Mouse (Mus musculus): ENCODE measurements around the gene Adamtsl1. TPM values are rescaled to one million over a fixed set of nuclear protein-coding genes. Genes with fewer than 3 reads are reported as not detected.

Adamtsl1 gene
- polyA plus RNA-seq, 1 experiment, result 1.1 TPM

DNA sequence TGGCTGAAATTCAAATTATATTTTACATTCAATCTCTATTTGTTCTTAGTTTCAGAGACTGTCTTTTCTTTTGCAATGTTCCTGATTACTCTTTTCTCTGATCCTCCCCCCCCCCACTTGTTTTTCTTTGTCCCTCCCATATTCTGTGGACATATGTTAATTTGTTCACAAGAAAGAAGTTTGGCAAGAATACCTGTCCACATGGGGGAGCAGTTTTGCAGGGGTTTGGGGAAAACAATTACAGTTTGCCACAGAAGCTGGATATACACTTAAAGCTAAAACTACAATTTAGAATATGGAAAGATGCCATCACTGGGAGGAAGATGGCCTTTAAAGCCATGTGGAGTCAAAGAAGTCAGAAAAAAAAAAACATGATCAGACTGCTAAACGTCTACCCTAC is 532.9 kb downstream of the Adamtsl1 start:
- Histone ChIP-seq H3K27me3 (ENCODE audit: control insufficient read depth, insufficient read depth, low read length) (no peaks in the 10 kb centered on the region), H3K4me1 (replicated peaks; ENCODE audit: control insufficient read depth, insufficient read depth, low read length) (no peaks in the 10 kb centered on the region), H3K36me3 (ENCODE audit: control insufficient read depth, insufficient read depth, low read length) (no peaks in the 10 kb centered on the region), H3K27ac (ENCODE audit: control insufficient read depth, insufficient read depth, low read length) (no peak overlapping the region), H3K4me3 (ENCODE audit: control insufficient read depth, insufficient read depth, low read length) (no peak overlapping the region)
- no peak for DNase-seq
- 89% methylated on average over 1 of the region's 1 CpGs for WGBS
- TF ChIP-seq CTCF (IDR thresholded peaks at IDR 0.05; ENCODE audit: borderline replicate concordance, control insufficient read depth, extremely low read depth, insufficient read depth, low read length, poor library complexity) (no peak), POLR2A (IDR thresholded peaks at IDR 0.05; ENCODE audit: control insufficient read depth, extremely low read depth, insufficient read depth, low read length, poor library complexity) (no peak)

DNA sequence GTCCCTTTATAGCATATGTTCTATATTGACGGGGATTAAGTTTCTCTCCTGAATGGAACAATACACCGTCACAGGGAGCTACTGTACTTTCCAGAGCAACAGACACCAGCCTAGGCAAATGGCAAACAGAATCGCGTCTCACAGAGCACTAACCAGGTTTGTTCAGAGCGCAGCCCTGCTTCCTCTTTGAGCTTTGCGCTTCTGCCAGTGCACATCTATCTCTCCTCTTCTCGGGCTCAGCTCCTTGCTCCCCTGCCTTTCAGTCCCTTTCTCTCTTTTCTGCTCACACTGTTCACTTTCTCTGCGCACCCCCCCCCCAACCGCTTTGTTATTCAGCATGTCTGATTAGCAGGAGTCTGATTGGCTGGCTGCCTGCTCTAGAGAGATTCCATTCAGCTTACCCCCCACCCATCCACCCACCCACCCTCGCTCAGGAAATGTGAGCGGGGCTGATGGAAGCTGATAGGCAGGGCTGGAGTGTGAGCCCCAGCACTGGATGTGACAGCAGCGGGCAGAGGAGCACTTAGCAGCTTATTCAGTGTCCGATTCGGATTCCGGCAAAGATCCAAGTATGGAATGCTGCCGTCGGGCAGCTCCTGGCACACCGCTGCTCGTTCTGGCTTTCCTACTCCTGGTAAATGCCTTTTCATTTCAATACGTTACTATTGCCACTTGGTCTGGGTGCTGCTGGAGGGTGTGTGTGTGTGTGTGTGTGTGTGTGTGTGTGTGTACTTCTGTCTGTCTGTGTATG is 539.7 kb downstream of the Adamtsl1 start:
- Histone ChIP-seq H3K4me3 (ENCODE audit: control insufficient read depth, insufficient read depth, low read length) (no peak overlapping the region), H3K27me3 (ENCODE audit: control insufficient read depth, insufficient read depth, low read length) (no peaks in the 10 kb centered on the region), H3K4me1 (replicated peaks; ENCODE audit: control insufficient read depth, insufficient read depth, low read length) (no peaks in the 10 kb centered on the region), H3K36me3 (ENCODE audit: control insufficient read depth, insufficient read depth, low read length) (no peaks in the 10 kb centered on the region), H3K27ac (ENCODE audit: control insufficient read depth, insufficient read depth, low read length) (no peak overlapping the region)
- no peak for TF ChIP-seq POLR2A (IDR thresholded peaks at IDR 0.05; ENCODE audit: control insufficient read depth, extremely low read depth, insufficient read depth, low read length, poor library complexity)
- TF ChIP-seq CTCF (IDR thresholded peaks at IDR 0.05; ENCODE audit: borderline replicate concordance, control insufficient read depth, extremely low read depth, insufficient read depth, low read length, poor library complexity), result no peak
- DNase-seq, result no peak
- 3% methylated on average over 20 of the region's 20 CpGs for WGBS

- no peak for DNase-seq
- 86% methylated on average over 4 of the region's 4 CpGs for WGBS
- no peaks in the 10 kb centered on the region for H3K36me3 ChIP-seq (ENCODE audit: control insufficient read depth, insufficient read depth, low read length)
- H3K4me3 ChIP-seq (ENCODE audit: control insufficient read depth, insufficient read depth, low read length), result no peak overlapping the region
- no peaks in the 10 kb centered on the region for H3K27me3 ChIP-seq (ENCODE audit: control insufficient read depth, insufficient read depth, low read length)
- H3K4me1 ChIP-seq (replicated peaks; ENCODE audit: control insufficient read depth, insufficient read depth, low read length), result no peaks in the 10 kb centered on the region
- TF ChIP-seq POLR2A (IDR thresholded peaks at IDR 0.05; ENCODE audit: control insufficient read depth, extremely low read depth, insufficient read depth, low read length, poor library complexity) (no peak), CTCF (IDR thresholded peaks at IDR 0.05; ENCODE audit: borderline replicate concordance, control insufficient read depth, extremely low read depth, insufficient read depth, low read length, poor library complexity) (no peak)
- H3K27ac ChIP-seq (ENCODE audit: control insufficient read depth, insufficient read depth, low read length), result no peak overlapping the region
Observed at GRCm38 (mm10) chr4:86060614-86061013, 546.6 kb downstream of the Adamtsl1 start.

GRCm38 (mm10) chr4:86068376-86068775 is 554.4 kb downstream of the Adamtsl1 start:
- H3K4me1 ChIP-seq (replicated peaks; ENCODE audit: control insufficient read depth, insufficient read depth, low read length), result no peaks in the 10 kb centered on the region
- H3K4me3 ChIP-seq (ENCODE audit: control insufficient read depth, insufficient read depth, low read length), result no peak overlapping the region
- 96% methylated on average over 5 of the region's 5 CpGs for WGBS
- no peak for DNase-seq
- H3K36me3 ChIP-seq (ENCODE audit: control insufficient read depth, insufficient read depth, low read length), result no peaks in the 10 kb centered on the region
- TF ChIP-seq CTCF (IDR thresholded peaks at IDR 0.05; ENCODE audit: borderline replicate concordance, control insufficient read depth, extremely low read depth, insufficient read depth, low read length, poor library complexity) (no peak), POLR2A (IDR thresholded peaks at IDR 0.05; ENCODE audit: control insufficient read depth, extremely low read depth, insufficient read depth, low read length, poor library complexity) (no peak)
- H3K27me3 ChIP-seq (ENCODE audit: control insufficient read depth, insufficient read depth, low read length), result no peaks in the 10 kb centered on the region
- no peak overlapping the region for H3K27ac ChIP-seq (ENCODE audit: control insufficient read depth, insufficient read depth, low read length)

- Histone ChIP-seq H3K27ac (ENCODE audit: control insufficient read depth, insufficient read depth, low read length) (no peak overlapping the region), H3K4me1 (replicated peaks; ENCODE audit: control insufficient read depth, insufficient read depth, low read length) (no peaks in the 10 kb centered on the region), H3K27me3 (ENCODE audit: control insufficient read depth, insufficient read depth, low read length) (no peaks in the 10 kb centered on the region), H3K4me3 (ENCODE audit: control insufficient read depth, insufficient read depth, low read length) (no peak overlapping the region), H3K36me3 (ENCODE audit: control insufficient read depth, insufficient read depth, low read length) (no peaks in the 10 kb centered on the region)
- TF ChIP-seq CTCF (IDR thresholded peaks at IDR 0.05; ENCODE audit: borderline replicate concordance, control insufficient read depth, extremely low read depth, insufficient read depth, low read length, poor library complexity) (no peak), POLR2A (IDR thresholded peaks at IDR 0.05; ENCODE audit: control insufficient read depth, extremely low read depth, insufficient read depth, low read length, poor library complexity) (no peak)
- WGBS, result 84% methylated on average over 13 of the region's 13 CpGs
- no peak for DNase-seq
Observed at GRCm38 (mm10) chr4:86068875-86069718, 555.1 kb downstream of the Adamtsl1 start.

- H3K4me1 ChIP-seq (replicated peaks; ENCODE audit: control insufficient read depth, insufficient read depth, low read length), result no peaks in the 10 kb centered on the region
- H3K36me3 ChIP-seq (ENCODE audit: control insufficient read depth, insufficient read depth, low read length), result no peaks in the 10 kb centered on the region
- H3K27me3 ChIP-seq (ENCODE audit: control insufficient read depth, insufficient read depth, low read length), result no peaks in the 10 kb centered on the region
- no peak for DNase-seq
- H3K4me3 ChIP-seq (ENCODE audit: control insufficient read depth, insufficient read depth, low read length), result no peak overlapping the region
- H3K27ac ChIP-seq (ENCODE audit: control insufficient read depth, insufficient read depth, low read length), result no peak overlapping the region
- no peak for TF ChIP-seq POLR2A (IDR thresholded peaks at IDR 0.05; ENCODE audit: control insufficient read depth, extremely low read depth, insufficient read depth, low read length, poor library complexity)
- TF ChIP-seq CTCF (IDR thresholded peaks at IDR 0.05; ENCODE audit: borderline replicate concordance, control insufficient read depth, extremely low read depth, insufficient read depth, low read length, poor library complexity), result no peak
- 85% methylated on average over 1 of the region's 1 CpGs for WGBS
Observed at GRCm38 (mm10) chr4:86074871-86075270, 560.9 kb downstream of the Adamtsl1 start.

Data from thymus, adult 2 months (tissue).